Mouse (Mus musculus): ENCODE measurements around the gene Ackr3.

Gene Ackr3

DNA sequence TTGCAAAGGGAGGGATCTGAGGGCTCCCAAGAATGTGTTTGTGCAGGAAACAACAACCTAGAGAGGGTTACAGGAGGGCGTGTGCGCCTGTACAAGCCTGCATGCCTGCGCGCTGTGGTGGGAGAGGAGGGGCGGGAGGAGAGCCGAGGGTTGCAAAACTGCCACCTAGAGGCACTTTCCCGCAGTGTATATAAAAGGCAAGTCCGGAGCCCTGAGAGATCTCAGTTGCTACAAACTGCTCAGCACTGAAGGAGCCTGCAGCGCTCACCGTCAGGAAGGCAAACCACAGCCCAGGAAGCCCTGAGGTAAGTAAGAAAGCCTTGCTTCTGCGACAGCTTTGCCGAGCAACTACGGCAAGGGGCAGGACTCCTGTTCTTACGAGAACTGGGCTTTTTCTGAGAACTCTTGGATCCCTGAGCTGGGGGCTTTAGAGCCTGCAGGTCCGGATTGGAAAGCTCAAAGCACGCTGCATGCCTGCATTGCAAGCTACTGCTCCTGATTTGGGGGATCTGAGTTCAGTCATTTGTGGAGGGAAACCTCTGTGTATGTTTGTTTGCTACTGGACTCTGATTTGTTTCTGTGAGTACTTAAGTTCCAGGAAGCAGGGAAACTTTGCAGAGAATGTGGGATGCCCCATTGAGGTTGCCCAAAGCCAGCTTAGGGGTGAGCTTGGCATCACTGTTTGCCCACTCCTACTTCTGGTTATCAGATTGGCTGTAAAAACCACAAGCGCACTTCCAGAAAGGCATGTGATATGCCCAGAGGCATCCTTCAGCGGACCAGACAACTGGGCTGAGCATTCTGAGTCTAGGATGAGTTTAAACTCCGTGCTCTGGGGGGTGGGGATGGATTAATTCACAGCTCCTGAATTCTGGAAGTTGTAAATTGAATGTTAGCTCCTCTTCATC is at the start of gene Ackr3:
Gene Ackr3, plus strand, starts transcription at position 198 of the 908 bp plus-strand sequence.
- peak; percentile 87 for DNase-seq

DNA sequence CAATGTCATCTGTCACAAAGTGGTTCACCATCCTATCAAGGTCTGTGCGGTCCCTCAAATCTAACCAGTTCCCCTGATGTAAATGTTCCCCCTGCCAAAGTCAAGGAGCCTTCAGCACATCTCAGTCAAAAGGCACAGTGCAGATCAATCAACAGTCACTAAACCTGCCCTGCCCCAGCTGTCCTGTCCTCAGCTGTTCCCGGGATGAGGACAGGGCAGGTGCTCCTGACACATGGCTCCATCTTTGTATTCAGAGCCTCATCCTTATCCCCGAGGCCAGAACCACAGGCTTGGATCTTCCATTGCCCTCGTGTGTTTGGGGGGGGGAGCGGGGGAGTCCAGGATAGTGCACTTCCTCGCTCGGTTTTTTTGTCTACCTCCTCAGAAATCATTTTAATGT is 47.2 kb upstream of the Ackr3 start:
- DNase-seq, result no peak

DNA sequence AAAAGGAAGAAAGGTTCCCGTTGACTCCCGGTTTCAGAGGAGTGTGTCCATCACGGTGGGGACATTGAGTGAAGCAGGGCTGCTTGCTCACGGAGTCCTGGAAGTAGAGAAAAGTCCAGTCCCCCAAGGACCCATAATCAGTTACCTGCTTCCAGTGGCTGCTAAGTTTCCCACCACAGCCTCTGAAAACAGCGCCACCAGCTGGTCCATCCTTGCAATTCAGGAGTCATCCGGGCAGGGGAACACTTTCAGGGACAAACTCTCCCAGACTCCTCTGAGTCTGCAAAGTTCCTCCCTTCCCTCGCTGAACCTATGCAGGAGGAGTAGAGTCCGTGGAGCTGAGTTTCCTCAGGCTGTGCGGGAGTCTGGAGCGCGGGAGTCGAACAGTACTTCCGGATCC is 43.9 kb upstream of the Ackr3 start:
- no peak for DNase-seq

DNA sequence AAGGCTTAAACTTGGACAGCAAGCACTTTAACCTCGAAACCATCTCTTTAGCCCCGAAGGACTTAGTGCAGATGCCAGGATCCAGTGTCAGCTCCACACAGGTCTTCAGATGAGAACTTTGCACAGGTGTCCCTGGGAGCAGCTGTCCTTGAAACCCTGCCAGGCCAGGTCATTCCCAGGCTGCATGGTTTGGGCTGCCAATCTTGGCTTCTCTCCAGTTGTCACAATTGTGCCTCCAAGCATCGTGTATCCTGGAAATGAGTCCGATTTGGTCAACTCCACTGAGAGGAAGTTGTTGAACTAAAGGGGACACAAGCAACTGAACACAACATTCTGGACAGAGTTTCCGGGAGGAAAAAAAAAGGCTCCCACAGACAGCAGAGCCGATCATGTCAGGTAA is 42.2 kb upstream of the Ackr3 start:
- peak; percentile 48 for DNase-seq

DNA sequence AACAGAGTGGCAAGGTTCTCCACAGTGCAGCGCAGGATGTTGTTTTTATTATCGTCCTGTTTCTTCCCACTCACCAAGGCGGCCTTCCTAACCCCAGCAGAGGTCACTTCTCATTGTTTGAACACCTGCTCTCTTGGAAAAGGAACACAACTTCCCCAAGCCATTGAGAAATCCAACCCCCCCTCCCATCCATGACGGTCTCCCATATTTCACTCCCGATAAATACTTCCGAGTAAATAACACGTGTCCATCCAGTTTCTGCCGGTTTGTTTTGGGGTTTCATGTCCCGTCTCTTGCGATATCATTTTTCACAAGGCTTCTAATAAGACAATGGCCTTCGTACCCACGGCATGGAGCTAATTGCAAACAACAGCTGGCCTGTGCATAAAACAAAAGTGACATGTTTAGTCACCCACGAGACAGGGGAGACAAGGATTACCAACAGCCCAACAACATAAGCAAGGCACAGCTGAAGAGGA is 41.4 kb upstream of the Ackr3 start:
- DNase-seq, result no peak

DNA sequence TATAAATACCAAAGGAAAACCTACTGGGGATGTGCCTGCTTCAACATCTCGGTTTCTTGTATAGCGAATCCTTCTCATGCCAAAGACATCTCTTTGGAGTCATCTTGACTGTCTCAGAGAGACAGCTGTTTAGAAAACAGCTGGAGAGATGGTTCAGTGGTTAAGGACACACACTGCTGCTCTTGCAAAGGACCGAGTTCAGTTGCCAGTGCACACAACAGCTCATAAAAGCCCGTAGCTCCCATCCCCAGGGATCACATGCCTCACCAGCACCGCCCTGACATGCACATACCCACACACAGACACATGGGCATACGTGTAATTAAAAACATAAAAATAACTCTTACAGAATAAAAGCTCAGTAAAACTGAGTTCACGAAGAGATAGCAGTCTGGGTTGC is 40.6 kb upstream of the Ackr3 start:
- no peak for DNase-seq

DNA sequence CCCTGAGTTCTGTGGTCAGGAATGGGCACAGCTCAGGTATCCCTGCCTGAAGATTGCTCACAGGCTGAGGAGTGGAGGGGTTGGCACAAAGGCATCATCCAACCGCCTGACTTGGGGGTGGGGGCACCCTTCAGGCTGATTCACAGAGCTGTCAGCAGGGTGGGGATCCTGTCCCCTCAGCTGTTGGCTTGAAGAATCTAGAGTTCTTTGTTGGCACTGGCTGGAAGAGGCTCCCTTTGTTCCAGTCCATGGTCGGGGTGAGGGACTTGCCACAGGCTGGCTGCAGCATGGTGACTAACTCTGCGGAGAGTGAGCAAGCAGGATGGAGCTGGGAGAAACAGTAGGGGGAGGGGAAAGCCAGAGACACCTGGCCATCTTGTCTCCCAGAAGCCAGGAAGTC is 39.5 kb upstream of the Ackr3 start:
- DNase-seq, result no peak

DNA sequence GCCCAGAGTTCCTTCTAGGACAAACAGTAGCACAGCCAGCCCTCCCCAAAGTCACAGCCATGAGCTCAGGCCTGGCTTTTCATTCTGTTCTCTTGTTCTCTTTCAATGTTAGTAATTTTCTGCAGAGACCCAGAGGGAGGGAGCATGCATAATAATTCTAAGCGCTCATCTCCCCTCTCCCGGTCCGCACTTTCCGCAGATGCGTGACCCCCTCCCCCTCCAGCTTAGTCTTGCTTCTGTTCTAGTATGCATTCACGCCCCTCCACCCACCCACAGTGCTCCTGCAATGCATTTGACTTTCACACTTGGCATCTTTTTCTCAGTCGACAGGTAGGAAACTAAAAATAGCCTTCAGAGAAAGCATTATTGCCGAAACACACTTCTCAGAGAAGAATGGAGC is 29.4 kb upstream of the Ackr3 start:
- DNase-seq, result no peak

DNA sequence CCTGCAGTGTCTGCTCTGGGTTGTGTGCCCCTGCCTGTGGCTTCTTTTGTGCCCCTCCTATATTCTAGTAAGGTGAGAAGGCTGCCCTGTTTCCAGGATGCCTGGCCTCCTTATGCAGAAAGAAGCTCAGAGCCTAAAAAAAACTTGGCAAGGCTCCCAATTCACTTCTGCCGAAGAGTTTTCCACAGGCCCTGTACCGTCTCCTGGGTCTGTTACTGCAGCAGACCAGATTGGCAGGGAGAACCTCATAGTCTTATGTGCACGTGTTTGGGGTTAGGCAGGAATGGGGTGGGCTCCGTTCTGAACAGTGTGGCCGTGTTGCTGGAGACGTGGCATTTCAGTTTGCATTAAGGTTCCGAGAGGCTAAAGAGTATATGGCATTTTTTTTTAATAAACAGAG is 27.6 kb upstream of the Ackr3 start:
- DNase-seq, result no peak

DNA sequence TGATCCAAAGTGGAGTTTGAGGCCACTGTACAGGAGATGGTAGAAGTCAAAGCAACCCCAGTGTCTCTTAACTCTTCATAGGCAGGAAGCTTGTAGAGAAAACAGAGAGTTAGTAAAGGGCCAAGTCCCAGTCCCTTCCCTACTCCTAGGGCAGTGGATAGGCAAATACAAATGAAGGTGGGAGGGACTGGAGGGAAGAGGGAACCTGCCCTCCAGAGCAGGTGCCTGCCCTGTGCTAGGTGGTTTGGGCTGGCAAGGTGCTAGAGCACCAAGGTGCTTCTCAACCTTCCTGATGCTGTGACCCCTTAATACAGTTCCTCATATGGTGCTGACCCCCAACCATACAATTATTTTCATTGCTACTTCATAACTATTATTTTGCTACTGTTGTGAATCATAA is 26.2 kb upstream of the Ackr3 start:
- DNase-seq, result no peak

DNA sequence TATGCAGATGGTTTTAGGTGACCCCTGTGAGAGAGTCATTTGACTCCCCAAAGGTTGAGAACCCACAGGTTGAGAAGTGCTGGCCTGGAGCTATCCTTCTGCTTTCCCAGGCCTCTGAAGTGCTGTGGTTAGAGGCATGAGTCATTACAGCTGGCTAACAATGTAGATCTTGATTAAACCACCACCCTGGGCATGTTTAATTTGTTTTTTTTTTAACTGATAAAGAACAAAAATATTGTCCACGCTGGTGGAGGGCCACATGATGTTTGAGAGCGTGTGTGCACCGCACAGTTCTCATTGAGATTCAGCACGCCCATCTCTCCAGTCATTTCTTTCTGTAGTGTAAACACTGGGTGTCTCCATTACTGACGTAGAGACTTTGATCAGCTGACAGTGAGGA is 25.8 kb upstream of the Ackr3 start:
- DNase-seq, result no peak

DNA sequence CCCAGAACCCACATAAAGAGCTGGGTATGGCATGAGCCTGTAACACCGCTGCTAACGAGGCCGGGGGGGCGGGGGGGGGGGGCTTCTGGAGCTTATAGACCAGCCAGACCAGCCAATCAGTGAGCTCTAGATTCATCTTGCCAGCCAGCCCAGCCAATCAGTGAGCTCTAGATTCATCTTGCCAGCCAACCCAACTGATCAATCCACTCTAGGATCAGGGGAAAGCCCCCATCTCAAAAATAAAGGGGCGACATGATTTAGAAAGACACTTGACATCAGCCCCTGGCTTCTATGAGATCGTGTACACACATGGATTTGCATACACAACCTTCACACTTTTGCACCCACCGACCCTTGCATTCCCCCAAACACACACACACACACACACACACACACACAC is 23.3 kb upstream of the Ackr3 start:
- DNase-seq, result no peak

DNA sequence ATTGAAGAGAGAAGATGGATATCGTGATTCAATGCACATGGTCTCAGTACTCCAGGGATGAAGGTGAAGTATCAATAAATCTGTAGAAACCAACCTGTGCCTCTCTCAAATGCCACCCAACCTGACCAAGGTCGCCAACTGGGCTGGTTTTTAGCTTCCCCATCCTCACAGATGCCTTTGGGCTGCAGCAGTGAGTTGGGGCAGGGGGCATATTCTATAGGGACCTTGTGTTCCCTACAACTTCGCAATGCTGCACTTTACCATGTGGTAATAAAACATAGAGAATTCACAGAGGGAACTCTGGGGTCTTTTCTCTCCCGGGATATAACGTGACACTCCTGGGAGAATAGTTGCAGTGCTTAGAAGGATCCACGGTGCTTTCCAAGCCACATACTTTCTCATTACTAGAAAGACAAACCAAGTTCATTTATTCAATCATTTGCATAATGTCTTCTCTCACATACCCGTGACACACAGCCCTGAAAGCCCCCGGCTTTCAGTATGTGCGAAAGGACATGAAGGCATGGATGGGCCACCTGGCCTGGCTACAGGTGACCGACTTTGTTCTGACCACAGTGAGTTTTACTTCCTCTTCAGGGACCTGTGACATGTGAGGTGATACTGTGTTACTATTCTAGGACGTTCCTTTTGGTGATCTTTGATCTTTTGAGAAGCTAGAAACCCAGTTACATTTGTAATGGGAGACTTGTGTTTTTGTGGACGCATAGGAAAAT is 22.6 kb upstream of the Ackr3 start:
- DNase-seq, result no peak

DNA sequence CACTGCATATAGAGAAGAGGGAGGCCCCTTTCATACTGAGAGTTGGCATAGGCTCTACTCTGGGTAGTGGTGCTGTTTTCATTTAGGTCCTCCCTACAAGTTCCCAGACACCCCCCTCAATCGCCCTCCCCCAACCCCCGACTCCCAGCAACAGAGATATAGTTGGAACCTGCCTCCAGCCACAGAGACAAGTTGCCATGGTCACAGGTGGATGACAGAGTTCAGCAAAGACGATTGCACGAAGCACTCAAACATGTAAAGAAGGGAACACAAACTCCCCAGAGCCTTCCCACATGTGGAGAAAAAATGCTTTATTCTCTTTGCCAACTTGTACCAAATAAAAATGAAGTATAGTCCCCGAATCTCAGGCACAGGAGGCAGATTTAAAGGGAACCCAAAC is 21.3 kb upstream of the Ackr3 start:
- no peak for DNase-seq

DNA sequence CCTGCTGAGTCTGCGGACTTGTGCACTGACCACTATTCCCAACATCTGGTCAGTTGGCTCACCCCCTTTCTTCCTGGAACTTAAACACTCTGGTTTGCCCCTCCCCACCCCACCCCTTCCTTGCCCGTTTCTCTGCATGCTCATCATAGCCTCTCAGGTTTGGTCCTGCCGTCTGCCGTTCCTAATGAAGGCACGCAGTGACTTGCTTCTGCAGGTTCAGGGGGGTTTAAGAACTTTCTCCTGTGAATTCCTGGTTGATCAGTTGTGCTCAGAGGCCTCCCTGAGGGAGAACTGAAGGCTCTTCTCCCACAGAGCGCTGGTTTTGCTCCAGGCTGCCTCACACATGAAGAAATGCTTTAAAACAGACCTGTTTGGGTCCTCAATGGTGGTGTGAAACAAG is 20.2 kb upstream of the Ackr3 start:
- DNase-seq, result no peak

DNA sequence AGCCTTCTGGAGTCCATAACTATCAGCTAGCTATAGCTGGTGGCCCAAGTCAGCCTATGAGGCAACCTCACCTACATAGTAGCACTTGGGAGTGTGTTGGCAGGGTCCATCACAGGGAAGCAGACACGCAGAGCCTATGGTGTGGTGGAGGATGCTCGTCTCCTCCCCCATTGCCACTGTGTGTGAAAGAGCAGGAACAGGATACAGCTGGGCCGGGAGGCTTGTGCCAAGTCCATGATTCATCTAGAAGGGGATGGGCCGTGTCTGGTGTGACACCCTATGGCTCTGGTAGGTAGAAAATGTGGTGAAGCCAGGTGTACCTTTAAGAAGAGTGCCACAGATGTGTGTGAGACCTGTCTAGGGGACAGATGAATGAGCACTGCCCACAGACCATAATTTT is 17.6 kb upstream of the Ackr3 start:
- no peak for DNase-seq

DNA sequence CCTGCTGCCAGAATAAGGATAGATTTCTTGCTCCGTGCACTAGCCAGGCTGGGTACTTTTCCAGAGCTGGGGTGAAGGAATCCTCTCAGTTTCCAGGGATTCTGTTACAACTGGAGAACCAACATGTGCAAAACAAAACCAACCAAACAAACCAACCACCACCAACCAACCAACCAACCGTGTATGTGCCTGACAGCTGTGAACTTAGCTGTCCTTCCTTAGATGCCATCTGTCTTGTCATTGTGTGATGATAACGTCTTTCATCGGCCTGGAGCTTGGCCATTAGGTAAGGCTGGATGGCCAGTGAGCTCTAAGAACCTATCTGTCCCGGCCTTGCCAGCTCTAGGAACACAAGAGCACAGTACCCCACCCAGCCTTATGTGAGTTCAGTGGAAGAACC is 16.9 kb upstream of the Ackr3 start:
- no peak for DNase-seq

DNA sequence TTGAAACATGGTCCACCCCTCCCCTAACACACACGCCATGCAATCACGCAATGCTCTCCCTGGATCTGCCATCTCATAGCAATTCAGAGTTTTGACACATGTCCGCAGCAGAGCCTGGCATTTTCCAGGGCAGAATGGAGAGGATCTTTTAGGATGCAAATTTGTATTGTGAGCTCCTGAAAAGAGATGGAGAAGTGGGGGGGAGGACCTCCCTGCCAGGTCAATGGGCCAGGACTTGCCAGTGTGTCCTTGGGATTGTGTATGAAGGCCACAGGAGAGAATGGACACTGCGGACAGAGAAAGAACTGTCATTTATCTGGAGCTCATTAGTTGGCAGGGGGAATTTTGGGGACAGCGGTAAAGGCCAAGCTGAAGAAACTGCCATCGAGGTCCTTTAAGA is 14.7 kb upstream of the Ackr3 start:
- no peak for DNase-seq

DNA sequence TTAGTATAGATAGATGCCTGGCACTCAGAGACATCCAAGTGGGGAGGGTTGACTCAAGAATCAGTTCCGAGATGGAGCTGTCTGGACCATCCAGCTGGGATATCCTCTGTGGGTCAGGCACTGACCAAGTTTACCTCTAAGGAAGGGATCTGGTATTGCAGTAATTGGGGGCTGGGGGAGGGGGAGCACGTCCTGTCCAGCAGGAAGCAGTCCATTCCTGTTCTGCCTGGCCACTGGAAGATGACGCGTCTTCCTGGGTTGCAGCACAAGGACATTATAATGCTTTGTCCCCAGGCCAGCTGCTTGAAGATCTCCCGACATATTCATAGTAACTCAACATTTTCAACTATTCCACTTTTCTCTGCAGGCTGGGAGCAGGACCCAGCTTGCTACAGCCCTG is 2.5 kb upstream of the Ackr3 start:
- DNase-seq, result no peak

DNA sequence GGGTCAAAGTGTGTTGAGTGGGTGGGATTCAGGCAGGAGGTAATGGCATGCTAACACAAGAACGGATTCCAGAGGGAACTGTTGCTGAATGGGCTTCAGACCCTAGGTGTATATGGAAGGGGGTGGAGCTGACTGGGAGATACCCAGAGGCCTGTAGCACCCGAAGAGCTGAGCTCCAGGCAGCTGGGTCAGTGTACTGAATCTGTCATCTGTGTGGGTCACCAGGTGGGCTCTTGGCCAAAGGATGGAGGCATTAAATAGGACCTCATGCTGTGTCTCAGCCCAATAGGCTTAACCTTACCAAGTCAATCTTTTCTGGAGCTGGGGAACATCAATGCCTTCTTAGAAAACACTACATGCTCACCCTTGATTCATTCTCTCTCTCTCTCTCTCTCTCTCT is 2.1 kb upstream of the Ackr3 start:
- DNase-seq, result no peak

DNA sequence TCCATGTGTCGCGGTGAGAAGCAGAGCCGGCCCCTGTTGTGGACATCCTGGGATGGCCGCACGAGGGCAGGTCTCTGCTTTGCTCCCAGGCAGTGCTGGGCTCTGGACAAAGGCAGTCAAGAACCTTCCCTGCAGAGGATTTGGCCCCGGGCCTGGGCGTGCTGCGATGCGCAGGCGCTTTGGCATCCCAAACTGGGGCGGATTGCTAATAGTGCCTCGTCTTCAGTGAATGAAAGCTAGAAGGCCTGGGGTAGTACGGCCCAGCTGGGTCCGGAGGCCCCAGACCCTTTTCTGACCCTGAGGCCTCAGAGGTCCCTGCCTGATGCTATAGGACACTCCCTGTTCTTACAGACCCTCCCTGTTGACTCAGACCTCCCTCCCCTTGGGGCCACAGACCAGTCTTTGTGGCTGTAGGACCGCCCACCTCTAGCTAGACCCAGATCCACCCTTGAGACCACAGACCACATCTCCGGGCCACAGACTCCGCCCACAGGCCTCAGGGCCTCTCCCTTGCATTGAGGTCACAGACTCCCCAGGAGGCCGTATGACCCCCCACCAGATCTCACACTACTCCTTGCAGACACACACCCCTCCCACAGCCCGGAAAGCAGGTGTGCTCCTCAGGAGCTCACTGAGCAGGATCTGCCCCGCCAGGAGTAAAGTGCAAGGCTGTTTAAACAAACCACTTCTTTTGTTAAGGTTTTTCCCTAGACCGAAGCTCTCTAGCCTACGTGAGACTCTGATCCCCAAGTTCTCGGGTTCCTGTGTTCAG is 1.4 kb upstream of the Ackr3 start:
- peak; percentile 74 for DNase-seq

DNA sequence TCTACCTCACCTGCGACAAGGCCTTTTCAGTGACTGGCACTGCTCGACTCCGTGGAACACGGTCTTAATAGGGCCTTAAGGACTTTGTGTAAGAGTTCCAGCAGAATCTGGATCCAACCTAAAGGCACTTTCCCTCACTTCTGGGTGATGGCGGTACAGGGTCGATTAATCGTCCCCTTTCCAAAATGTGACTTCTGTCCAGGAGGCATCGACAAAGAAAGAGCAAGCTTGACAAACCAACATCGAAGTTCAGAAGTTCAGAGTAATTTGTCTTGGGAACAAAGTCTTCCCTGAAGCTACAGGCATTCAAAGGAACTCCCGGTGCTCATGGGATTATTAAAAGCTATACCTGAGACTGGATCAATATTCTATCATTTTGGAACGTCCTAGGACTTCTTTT is 439 bp upstream of the Ackr3 start:
- DNase-seq, result peak; percentile 23

DNA sequence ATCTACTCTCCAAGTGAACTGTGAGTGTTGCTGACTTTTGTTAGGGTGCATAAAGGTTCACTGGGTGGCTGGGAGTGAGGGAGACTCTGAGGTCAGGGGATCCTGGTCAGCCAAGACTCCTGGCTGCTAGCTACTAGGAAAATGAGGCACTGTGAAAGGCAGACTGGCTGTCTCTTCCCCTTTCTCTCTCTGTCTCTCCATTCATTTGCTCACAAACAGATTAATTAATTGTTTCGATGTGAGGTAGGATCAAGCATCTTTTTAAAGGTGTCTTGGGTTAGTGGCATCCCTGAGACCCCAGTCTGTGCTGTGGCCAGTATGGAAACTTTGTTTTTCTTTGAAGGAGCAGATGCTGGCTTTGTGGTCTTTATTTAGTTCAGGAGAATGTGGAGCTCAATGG is 1.0 kb downstream of the Ackr3 start:
- no peak for DNase-seq

DNA sequence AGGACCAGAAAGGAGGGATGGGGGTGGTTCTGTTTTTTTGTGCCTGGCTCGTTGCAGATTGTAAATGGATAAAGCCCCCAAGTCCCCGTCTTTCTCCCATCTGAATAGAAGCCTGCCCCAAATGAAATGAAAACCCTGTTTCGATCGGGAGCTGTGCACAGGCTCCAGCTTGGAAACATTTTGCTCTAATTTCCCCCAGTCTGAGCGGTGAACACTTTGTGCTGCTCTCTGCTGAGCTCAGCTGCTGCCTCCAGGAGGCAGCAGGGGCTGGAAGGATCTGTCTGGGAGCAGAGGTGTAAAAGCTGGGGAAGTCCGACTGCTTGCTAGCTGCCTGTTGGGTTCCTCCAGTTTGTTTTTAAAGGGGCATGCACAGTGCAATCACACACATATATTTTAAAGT is 1.4 kb downstream of the Ackr3 start:
- DNase-seq, result peak; percentile 49
